Mouse (Mus musculus) heart, postnatal 14 days (tissue): Measurements from ENCODE around the gene Hist1h1c. TPM values are rescaled to one million over a fixed set of nuclear protein-coding genes. Genes with fewer than 3 reads are reported as not detected.
"Not testable (repeated sequence)": the region's sequence is repeated elsewhere in the genome, so short reads cannot be mapped to it uniquely, and the experiment has no call there.

Experiments used
- DNase-seq, 2 experiments: peaks; one replicate each; pipeline ENCODE4 v3.0.0; 2021 to 2022
- intact Hi-C: fragments of 180-260 bp; cut with DNase I; formaldehyde crosslinking; loops from one replicate; pipeline ENCODE4 v1.15.1; 2025
- long read RNA-seq, 2 experiments: library from polyadenylated mRNA; stranded (forward); transcript quantifications; one replicate each; pipeline ENCODE4 v2.0.0; 2021
- total RNA-seq, 2 experiments: library from RNA; stranded (reverse); gene quantifications; 2 replicates each; pipeline ENCODE4 v1.2.3; 2021

Gene Hist1h1c
- total RNA-seq = 100 to 1,000 TPM; 200 to 202 TPM
- long read RNA-seq, experiment 1, transcript Hist1h1c-201 (1 exons, 1,560 nt) = major isoform, 27 of 27 reads
- long read RNA-seq, experiment 1, partial matches to known transcripts = 0 of 27 reads
- long read RNA-seq, experiment 1, other reads (novel, unspliced or antisense) = 0 of 27 reads
- long read RNA-seq, experiment 2, transcript Hist1h1c-201 (1 exons, 1,560 nt) = major isoform, 34 of 34 reads
- long read RNA-seq, experiment 2, partial matches to known transcripts = 0 of 34 reads
- long read RNA-seq, experiment 2, other reads (novel, unspliced or antisense) = 0 of 34 reads

DNA sequence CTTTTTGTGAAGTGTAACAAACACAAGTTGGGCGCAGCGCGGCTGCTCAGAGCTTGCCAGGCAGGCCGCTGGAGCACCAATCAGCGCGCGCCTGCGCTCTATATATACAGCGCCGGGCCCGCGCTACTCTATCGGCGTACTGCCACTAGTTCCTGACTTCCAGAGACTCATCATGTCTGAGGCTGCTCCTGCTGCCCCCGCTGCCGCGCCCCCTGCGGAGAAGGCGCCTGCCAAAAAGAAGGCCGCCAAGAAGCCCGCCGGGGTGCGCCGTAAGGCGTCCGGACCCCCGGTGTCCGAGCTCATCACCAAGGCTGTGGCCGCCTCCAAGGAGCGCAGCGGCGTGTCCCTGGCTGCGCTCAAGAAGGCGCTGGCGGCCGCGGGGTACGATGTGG lies at the start of gene Hist1h1c:
Hist1h1c (plus strand) TSS at position 132 of the 392 bp plus-strand sequence.
- DNase-seq = peak; percentile 91 to 95
- intact Hi-C loops = loop anchor here (2.0 to 10.0 kb wide), 3 partner anchors 54 to 156 kb away; partner anchors contain the start of genes Hist1h1e, Hist1h2ac, Hist1h2bc and Hist1h4d

- intact Hi-C loops = loop anchor here (10.0 kb wide), 1 partner anchor 46 kb away; the partner anchor contains the start of gene Hist1h1c
Measured at GRCm38 (mm10) chr13:23688956-23689355, 49.7 kb upstream of the Hist1h1c start.

GRCm38 (mm10) chr13:23689459-23689858 lies 49.1 kb upstream of the Hist1h1c start:
- intact Hi-C loops = loop anchor here (10.0 kb wide), 1 partner anchor 45 kb away; the partner anchor contains the start of gene Hist1h1c
- no peak for DNase-seq

More at GRCm38 (mm10) chr13:23688956-23689355, 49.7 kb upstream of the Hist1h1c start:
- DNase-seq = no peak

GRCm38 (mm10) chr13:23693856-23694440 lies 44.7 kb upstream of the Hist1h1c start:
- DNase-seq = no peak
- intact Hi-C loops = no loop called here

GRCm38 (mm10) chr13:23694956-23695355 lies 43.7 kb upstream of the Hist1h1c start:
- intact Hi-C loops = loop anchor here (5.0 kb wide), 3 partner anchors 73 to 153 kb away; partner anchors contain the start of genes Hist1h1e, Hist1h2be, Hist1h2bh and Hist1h3f
- DNase-seq = no peak

DNA sequence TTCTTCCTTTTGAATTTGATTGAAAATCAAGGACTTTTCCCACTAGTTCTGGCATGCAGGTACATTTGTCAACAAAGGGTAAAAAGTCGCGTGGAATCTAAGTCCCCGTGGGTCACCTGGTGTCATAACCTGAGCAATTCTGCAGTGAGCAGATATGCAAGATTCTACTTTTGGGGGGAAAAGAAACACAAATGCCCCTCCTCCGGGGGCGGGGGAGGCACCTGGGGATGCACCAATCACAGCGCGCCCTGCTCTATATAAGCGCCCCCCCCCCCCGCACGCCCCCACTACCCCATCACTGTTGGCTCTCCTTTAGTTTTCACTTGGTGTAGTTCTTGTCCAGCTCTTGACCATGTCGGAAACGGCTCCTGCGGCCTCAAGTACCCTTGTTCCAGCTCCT lies 43.1 kb upstream of the Hist1h1c start, which contains the start of gene Hist1h1t:
Hist1h1t (plus strand) TSS at position 301 of the 400 bp plus-strand sequence.
- intact Hi-C loops = loop anchor here (5.0 kb wide), 3 partner anchors 73 to 153 kb away; partner anchors contain the start of genes Hist1h1e, Hist1h2be, Hist1h2bh and Hist1h3f

GRCm38 (mm10) chr13:23696061-23696474 lies 42.5 kb upstream of the Hist1h1c start:
- DNase-seq = no peak
- intact Hi-C loops = loop anchor here (1.0 to 5.0 kb wide), 4 partner anchors 11 to 154 kb away; partner anchors contain the start of genes Hist1h1e, Hist1h2be, Hist1h2bh and Hist1h3f

More for the DNA sequence above, 43.1 kb upstream of the Hist1h1c start, which contains the start of gene Hist1h1t:
- no peak for DNase-seq

- intact Hi-C loops = loop anchor here (5.0 kb wide), 3 partner anchors 75 to 155 kb away; partner anchors contain the start of genes Hist1h1e, Hist1h2be, Hist1h2bh and Hist1h3f
- peak; percentile 57 to 68 for DNase-seq
Measured at GRCm38 (mm10) chr13:23697491-23698299, 40.9 kb upstream of the Hist1h1c start.

- peak; percentile 96 to 100 for DNase-seq
- intact Hi-C loops = loop anchor here (5.0 kb wide), 3 partner anchors 76 to 156 kb away; partner anchors contain the start of genes Hist1h1e, Hist1h2be, Hist1h2bh and Hist1h3f
Measured at GRCm38 (mm10) chr13:23698300-23698693, 40.3 kb upstream of the Hist1h1c start, which contains the start of gene Hist1h4c. Hist1h4c (minus strand) TSS chr13:23698454.

DNA sequence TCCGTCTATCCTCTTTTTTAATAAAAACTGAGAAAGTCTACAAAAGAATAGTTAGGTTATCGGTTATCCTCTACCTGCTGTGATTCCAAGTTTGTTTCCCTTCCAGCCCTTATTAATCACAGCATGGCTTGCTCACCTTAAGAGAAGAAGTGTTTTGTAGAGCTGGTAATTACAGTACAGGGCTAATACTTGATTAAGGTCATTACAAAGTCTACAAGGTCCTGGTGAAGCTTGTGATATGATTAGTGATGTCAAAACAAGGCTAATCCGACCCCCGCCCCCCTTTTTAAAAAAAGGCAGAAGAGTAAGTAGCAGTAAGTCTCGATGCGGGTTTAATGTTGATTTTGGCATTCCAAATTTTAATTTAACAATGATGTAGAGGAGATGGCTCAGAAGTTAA lies 39.6 kb upstream of the Hist1h1c start:
- no peak for DNase-seq
- intact Hi-C loops = loop anchor here (5.0 kb wide), 3 partner anchors 77 to 157 kb away; partner anchors contain the start of genes Hist1h1e, Hist1h2be, Hist1h2bh and Hist1h3f

GRCm38 (mm10) chr13:23699767-23700166 lies 38.8 kb upstream of the Hist1h1c start:
- intact Hi-C loops = loop anchor here (5.0 kb wide), 3 partner anchors 77 to 157 kb away; partner anchors contain the start of genes Hist1h1e, Hist1h2be, Hist1h2bh and Hist1h3f
- no peak for DNase-seq

GRCm38 (mm10) chr13:23700786-23701520 lies 37.7 kb upstream of the Hist1h1c start:
- intact Hi-C loops = loop anchor here (1.0 kb wide), 1 partner anchor 31 kb away; no protein-coding TSS in a partner anchor
- peak; percentile 59 to 80 for DNase-seq

DNA sequence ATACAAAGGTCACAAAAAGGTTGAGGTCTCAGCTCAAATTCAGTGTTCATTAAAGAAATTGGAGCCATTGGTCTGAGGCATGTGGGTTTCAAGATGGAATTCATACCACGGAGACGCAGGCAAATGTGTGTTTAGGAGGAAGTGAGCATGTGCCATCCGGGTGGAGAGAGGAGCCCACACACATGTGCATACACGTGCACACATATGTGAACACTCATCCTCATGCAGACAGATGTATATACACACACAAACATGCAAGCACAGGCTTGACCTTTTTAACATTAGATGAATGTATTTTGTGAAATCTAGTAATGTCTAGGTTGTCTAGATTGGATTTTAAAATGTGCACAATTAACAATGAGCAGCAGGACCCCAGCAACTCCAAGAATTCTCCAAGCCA lies 36.4 kb upstream of the Hist1h1c start:
- intact Hi-C loops = no loop called here
- no peak for DNase-seq

DNA sequence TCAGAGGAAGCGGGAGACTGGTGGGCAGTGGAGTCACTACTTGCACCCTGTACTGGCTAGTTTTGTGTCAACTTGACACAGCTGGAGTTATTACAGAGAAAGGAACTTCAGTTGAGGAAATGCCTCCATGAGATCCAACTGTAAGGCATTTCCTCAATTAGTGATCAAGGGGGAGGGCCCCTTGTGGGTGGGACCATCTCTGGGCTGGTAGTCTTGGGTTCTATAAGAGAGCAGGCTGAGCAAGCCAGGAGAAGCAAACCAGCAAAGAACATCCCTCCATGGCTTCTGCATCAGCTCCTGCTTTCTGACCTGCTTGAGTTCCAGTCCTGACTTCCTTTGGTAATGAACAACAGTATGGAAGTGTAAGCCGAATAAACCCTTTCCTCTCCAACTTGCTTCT lies 35.8 kb upstream of the Hist1h1c start:
- intact Hi-C loops, DNase-seq: not testable (repeated sequence)

DNA sequence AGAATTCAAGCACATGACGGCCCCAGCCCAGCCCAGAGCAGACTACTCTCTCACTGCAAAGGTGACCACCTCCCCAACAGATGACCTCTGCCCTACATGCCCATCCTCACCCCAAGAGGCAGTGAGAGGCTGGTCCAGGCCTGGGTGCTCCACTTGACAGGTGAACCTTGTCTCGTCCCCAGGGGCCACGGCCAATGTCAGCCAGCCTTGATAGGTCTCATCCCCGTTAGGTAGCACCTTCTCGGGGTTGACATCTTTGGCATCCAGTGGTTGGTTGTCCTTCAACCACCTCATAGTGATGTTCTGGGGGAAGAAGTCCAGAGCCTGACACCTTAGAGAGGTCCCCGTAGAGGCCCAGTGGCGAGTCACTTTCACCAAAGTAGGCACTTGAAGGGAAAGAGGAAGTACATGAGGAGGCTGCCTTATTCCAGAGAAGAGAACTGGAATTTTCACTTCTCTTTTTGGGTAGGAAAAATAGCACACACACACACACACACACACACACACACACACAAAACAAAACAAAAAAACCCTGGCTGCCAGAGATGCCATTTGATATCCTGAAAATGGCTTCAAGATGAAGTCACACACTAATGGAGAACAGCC lies 32.8 kb upstream of the Hist1h1c start:
- DNase-seq = no peak
- intact Hi-C loops = no loop called here

- intact Hi-C loops = no loop called here
- no peak for DNase-seq
Measured at GRCm38 (mm10) chr13:23706771-23707170, 31.8 kb upstream of the Hist1h1c start.

GRCm38 (mm10) chr13:23708041-23708440 lies 30.6 kb upstream of the Hist1h1c start:
- intact Hi-C loops = no loop called here
- no peak for DNase-seq

GRCm38 (mm10) chr13:23708654-23709053 lies 30.0 kb upstream of the Hist1h1c start:
- intact Hi-C loops = no loop called here
- DNase-seq = no peak
